Mouse (Mus musculus) liver, adult (tissue): ENCODE results near the gene Spin2d.
"Not testable (repeated sequence)": the region's sequence is repeated elsewhere in the genome, so short reads cannot be mapped to it uniquely, and the experiment has no call there.

Experiments
- GATA4 ChIP-seq: IDR thresholded peaks from 2 replicates; pipeline ENCODE4 v1.6.1; 2014; ENCODE audit warnings: mild to moderate bottlenecking, low read length; ENCODE audit not compliant: insufficient replicate concordance

The Spin2d gene

DNA sequence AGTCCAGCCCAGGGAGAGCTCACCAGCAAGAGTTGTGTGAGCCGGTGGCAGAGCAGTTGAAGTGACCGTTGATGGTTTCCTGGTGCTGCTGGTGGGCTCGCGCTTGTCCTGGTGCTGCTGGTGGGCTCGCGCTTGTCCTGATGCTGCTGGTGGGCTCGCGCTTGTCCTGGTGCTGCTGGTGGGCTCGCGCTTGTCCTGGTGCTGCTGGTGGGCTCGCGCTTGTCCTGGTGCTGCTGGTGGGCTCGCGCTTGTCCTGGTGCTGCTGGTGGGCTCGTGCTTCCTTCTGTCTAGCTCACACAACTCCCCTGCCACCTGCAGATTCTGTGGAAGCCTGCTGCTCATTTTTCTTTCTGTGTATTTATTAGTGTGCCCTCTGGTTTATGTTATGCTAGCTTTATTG, at the start of gene Spin2d:
Spin2d (minus strand) TSS at position 101 of the 400 bp plus-strand sequence.
- TF ChIP-seq GATA4: not testable (repeated sequence)

DNA sequence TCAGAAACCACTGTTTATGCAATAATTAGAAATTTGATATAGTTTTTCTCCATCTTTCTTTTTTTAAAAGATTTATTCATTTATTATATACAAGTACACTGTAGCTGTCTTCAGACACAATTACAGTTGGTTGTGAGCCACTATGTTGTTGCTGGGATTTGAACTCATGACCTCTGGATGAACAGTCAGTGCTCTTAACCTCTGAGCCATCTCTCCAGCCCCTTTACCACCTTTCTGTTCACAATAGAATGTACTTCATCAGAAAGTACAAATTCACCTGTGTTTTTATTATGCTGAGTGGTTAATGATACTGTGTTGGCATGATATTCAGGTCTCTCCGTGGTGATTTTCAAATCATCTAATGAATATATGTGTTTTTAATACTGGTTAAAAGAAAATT, 48.6 kb upstream of the Spin2d start:
- no peak for TF ChIP-seq GATA4

DNA sequence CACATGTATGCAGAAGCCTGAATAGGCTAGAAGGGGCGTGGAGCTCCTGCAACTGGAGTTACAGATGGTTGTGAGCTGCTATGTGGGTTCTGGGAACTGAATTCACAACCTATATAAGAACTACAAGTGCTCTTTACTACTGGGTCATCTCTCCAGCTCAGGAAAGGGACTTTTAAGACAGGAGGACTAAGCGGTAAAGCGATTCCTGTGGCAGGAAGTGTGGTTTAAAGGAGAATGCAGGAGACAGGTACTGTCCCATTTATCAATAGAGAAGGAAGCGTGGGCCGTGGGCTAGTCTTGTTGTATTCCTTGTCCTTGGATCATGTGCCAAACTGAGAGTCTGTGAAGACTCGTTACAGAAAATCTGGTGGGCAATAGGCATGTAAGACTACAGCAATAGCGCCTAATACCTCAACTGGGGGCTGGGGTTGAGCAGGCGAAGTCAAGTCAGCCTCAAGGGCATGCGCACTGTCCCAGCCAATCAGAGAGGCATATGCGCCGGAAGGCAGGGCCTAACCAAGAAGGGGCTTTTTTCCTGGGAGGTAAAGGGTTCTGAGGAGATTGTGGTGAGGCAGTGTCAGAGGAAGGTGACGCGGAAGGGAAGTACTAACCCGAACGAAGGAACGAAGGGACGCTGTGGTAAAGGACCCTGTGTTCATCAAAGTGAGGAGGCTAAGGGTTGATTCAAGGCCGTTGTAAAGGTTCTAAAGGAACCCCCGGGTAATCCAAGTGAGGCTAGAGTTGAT, 37.2 kb upstream of the Spin2d start, which contains the start of gene Xlr4b:
Xlr4b (plus strand) TSS at position 515 of the 746 bp plus-strand sequence.
- TF ChIP-seq GATA4: not testable (repeated sequence)

DNA sequence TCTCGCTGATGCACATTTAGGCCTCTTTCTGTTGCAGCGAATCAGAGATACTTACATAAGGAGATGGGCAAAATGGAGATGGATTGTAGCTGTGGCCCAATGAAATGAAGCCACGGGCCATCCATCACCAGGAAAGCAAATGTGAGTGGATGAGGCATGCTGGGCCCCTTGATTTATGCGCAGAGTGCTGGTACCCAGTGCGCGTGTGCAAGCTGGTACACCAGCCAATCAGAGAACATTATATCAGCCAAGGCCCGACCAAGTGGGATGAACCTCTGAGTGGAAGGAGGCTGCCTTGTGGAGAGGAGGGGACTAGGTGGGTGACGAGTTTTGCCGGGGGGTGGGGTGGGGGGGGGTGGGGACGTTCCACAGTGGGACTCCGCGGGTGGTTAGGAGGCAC, 15.1 kb upstream of the Spin2d start, which contains the start of gene Xlr3b:
Xlr3b (plus strand) TSS at position 274 of the 400 bp plus-strand sequence.
- TF ChIP-seq GATA4: not testable (repeated sequence)

DNA sequence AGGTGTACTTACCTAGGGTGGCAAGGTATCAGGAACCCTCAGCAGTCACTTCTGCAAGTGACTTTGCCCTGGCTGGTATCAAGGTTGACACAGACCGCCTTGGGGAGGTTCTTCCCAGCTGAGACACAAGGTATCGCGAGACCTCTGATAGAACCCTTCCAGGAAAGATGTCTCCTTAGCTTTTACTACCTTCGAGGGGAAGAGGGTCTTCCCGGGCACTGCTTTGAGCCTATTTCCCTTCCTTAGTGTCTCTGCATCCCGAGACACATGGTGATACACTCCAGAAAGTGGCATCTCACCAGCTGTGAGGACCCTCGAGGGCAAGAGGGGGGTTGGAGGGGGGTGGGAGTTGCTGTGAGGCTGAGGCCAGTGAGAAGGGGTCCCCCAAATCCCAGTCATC, 27.4 kb downstream of the Spin2d start, which contains the start of gene DXBay18:
DXBay18 (minus strand) TSS at position 101 of the 400 bp plus-strand sequence.
- TF ChIP-seq GATA4: not testable (repeated sequence)

DNA sequence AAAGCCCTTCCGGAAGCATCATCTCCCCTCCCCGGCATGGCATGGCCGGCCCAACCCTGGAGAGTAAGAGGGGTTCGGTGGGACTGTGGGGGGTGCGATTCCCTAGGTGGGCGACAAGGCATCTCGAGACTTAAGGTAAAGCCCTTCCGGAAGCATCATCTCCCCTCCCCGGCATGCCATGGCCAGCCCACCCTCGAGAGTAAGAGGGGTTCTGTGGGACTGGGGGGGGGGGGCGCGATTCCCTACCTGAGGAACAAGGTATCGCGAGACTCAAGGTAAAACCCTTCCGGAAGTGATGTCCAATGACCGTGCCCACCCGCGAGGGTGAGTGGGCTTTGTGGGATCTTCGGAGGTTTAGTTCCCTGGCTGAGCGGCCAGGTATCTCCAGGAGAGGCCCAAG, 28.3 kb downstream of the Spin2d start, which contains the start of gene Xlr5b:
Xlr5b (plus strand) TSS at position 301 of the 400 bp plus-strand sequence.
- not testable (repeated sequence) for TF ChIP-seq GATA4
